In the genomic region with DNA sequence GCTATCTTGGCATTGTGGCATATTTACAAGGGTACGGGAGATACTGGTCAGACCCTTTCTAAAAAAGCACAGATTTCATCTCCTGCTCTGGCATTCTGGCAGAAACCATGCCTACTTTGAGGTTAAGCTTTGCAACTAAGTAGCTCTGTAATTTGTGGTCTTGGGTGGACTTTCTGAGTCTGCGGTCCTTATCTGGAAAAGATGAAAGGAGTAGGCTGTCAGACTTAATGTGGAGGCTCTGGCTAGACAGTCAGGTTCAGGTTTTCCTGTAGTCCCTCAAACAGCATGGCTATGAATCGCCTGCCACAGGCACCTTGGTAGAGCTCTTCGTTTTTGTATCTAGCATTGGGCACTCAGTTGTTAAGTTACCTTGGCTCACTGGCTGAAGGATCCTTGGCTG, we compare ENCODE assay signal across 31 mouse cellular contexts. TPM values are rescaled to one million over a fixed set of nuclear protein-coding genes. Genes with fewer than 3 reads are reported as not detected.
A peak's percentile ranks its signal among the peaks of the same experiment; 100 is the strongest.
DNase-seq lines count a peak whose midpoint lies in the region; ATAC-seq and TF ChIP-seq lines count a peak whose summit lies in the region.
"Had no signal": no experiment of that assay in that cellular context is flagged by ENCODE, and none has a peak within 500 bp of the region (broad histone marks: within the 10 kb centered on the region; RNA-seq: fewer than 3 reads in every experiment).

No protein-coding gene starts in this region.

- WGBS in heart, adult 2 months, result 61% methylated on average over 4 of the region's 4 CpGs
- WGBS in liver, embryonic 13.5 days (ENCODE audit: insufficient replicate concordance), result 47% methylated on average over 4 of the region's 4 CpGs
- 56% methylated on average over 4 of the region's 4 CpGs for WGBS in liver, embryonic 11.5 days
- 95% methylated on average over 4 of the region's 4 CpGs for WGBS in forebrain, embryonic 15.5 days

- TF ChIP-seq CTCF in heart, adult 2 months (IDR thresholded peaks at IDR 0.05), result no peak

- no peak for TF ChIP-seq EP300 in heart, adult 2 months (IDR thresholded peaks at IDR 0.05; ENCODE audit: insufficient read depth, low read depth, low read length)

- no peak for TF ChIP-seq POLR2A in heart, adult 2 months (IDR thresholded peaks at IDR 0.05; ENCODE audit: insufficient read depth, low read depth, low read length)

- DNase-seq in heart, adult 2 months, result no peak
- DNase-seq in heart, postnatal 14 days, result no peak
- no peak for DNase-seq in liver, embryonic 13.5 days
- DNase-seq in liver, embryonic 11.5 days (ENCODE audit: low spot score), result no peak
- peak; percentile 59 for DNase-seq in induced T-regulatory cell, adult 2 months (ENCODE audit: low read depth)
- DNase-seq: adrenal gland, postnatal 10 days; cerebellum, adult 11-12 months; cerebellum, adult 9-11 months; embryo, embryonic 11 days; gastrocnemius, postnatal 10 days; kidney, adult 18-20 months; kidney, postnatal 36 days; right cerebral cortex, postnatal 4 days; thymus, postnatal 4 days had no signal

- intact Hi-C loops in heart, adult 2 months (cut with DNase I), result no loop called here
- intact Hi-C loops in heart, postnatal 14 days (cut with DNase I), result no loop called here

- H3K9ac ChIP-seq in heart, adult 2 months (ENCODE audit: low read depth, low read length), result no peak overlapping the region
- H3K9ac ChIP-seq in liver, embryonic 13.5 days, result no peak overlapping the region
- H3K9ac ChIP-seq in liver, embryonic 11.5 days (ENCODE audit: low read depth, low read length), result no peak overlapping the region
- H3K9ac ChIP-seq in forebrain, embryonic 15.5 days (replicated peaks), result no peak overlapping the region
- H3K9ac ChIP-seq: embryonic facial prominence, embryonic 12.5 days; kidney, embryonic 15.5 days; limb, embryonic 12.5 days; liver, embryonic 14.5 days; lung, embryonic 15.5 days; midbrain, embryonic 15.5 days; neural tube, embryonic 12.5 days had no signal

- H3K36me3 ChIP-seq in heart, adult 2 months (ENCODE audit: control insufficient read depth, insufficient read depth, low read length), result peaks cover 10% of the 10 kb centered on the region
- peaks cover 14% of the 10 kb centered on the region for H3K36me3 ChIP-seq in liver, embryonic 13.5 days
- H3K36me3 ChIP-seq in liver, embryonic 11.5 days (ENCODE audit: control insufficient read depth, insufficient read depth, low read length), result peaks cover 7% of the 10 kb centered on the region
- 0 out of 2 replicates have a peak, but pooled peaks cover 3% of the 10 kb centered on the region for H3K36me3 ChIP-seq in forebrain, embryonic 15.5 days
- H3K36me3 ChIP-seq: heart, embryonic 15.5 days; lung, embryonic 15.5 days; midbrain, embryonic 15.5 days had no signal

- ATAC-seq in liver, embryonic 13.5 days (ENCODE audit: low read depth), result no peak
- no peak for ATAC-seq in liver, embryonic 11.5 days (replicated peaks; ENCODE audit: low FRiP score)
- no peak for ATAC-seq in forebrain, embryonic 15.5 days (replicated peaks)
- ATAC-seq in cerebellum, adult (ENCODE audit: insufficient number of reproducible peaks, low FRiP score, low TSS enrichment), result no peak
- ATAC-seq: forebrain, embryonic 14.5 days; midbrain, embryonic 15.5 days had no signal

- 0 out of 2 replicates have a peak overlapping the region, but pooled peaks have one; percentile 0 for H3K27ac ChIP-seq in heart, adult 2 months
- H3K27ac ChIP-seq in liver, embryonic 13.5 days, result no peak overlapping the region
- no peak overlapping the region for H3K27ac ChIP-seq in liver, embryonic 11.5 days (ENCODE audit: low read depth, low read length)
- no peak overlapping the region for H3K27ac ChIP-seq in forebrain, embryonic 15.5 days (replicated peaks)
- H3K27ac ChIP-seq: embryonic facial prominence, embryonic 12.5 days; heart, embryonic 15.5 days; hindbrain, embryonic 10.5 days; hindbrain, embryonic 15.5 days; kidney, embryonic 15.5 days; layer of hippocampus, adult 2 months; left cerebral cortex, adult 2 months; limb, embryonic 12.5 days; liver, embryonic 14.5 days; lung, embryonic 15.5 days; midbrain, embryonic 10.5 days; midbrain, embryonic 15.5 days; neural tube, embryonic 12.5 days had no signal

- peak overlapping the region; percentile 26; the same call in 1 of the 2 replicates for H3K4me3 ChIP-seq in heart, adult 2 months
- H3K4me3 ChIP-seq in liver, embryonic 13.5 days (replicated peaks), result no peak overlapping the region
- H3K4me3 ChIP-seq in liver, embryonic 11.5 days (ENCODE audit: low read depth, low read length), result no peak overlapping the region
- no peak overlapping the region for H3K4me3 ChIP-seq in forebrain, embryonic 15.5 days
- H3K4me3 ChIP-seq: embryonic facial prominence, embryonic 12.5 days; hindbrain, embryonic 10.5 days; left cerebral cortex, adult 2 months; limb, embryonic 12.5 days; midbrain, embryonic 15.5 days; neural tube, embryonic 12.5 days had no signal

- no peaks in the 10 kb centered on the region for H3K9me3 ChIP-seq in liver, embryonic 13.5 days (replicated peaks)
- no peaks in the 10 kb centered on the region for H3K9me3 ChIP-seq in liver, embryonic 11.5 days (ENCODE audit: control insufficient read depth, low read length)
- H3K9me3 ChIP-seq in forebrain, embryonic 15.5 days, result no peaks in the 10 kb centered on the region
- H3K9me3 ChIP-seq: embryonic facial prominence, embryonic 12.5 days; G1E; heart, embryonic 15.5 days; hindbrain, embryonic 15.5 days; kidney, embryonic 15.5 days; lung, embryonic 15.5 days; midbrain, embryonic 15.5 days; neural tube, embryonic 12.5 days had no signal

- peaks cover 19% of the 10 kb centered on the region for H3K4me1 ChIP-seq in heart, adult 2 months (ENCODE audit: control insufficient read depth, insufficient read depth, low read length)
- peaks cover 71% of the 10 kb centered on the region for H3K4me1 ChIP-seq in liver, embryonic 13.5 days (replicated peaks)
- H3K4me1 ChIP-seq in liver, embryonic 11.5 days (replicated peaks; ENCODE audit: control insufficient read depth, insufficient read depth, low read length), result peaks cover 39% of the 10 kb centered on the region
- H3K4me1 ChIP-seq in forebrain, embryonic 15.5 days, result peaks cover 19% of the 10 kb centered on the region

- peaks cover 10% of the 10 kb centered on the region for H3K79me2 ChIP-seq in heart, adult 2 months (replicated peaks; ENCODE audit: control insufficient read depth, insufficient read depth, low read length)

- H3K27me3 ChIP-seq in heart, adult 2 months (ENCODE audit: control insufficient read depth, insufficient read depth, low read length), result no peaks in the 10 kb centered on the region
- 0 out of 2 replicates have a peak, but pooled peaks cover 6% of the 10 kb centered on the region for H3K27me3 ChIP-seq in liver, embryonic 13.5 days
- no peaks in the 10 kb centered on the region for H3K27me3 ChIP-seq in liver, embryonic 11.5 days (replicated peaks; ENCODE audit: control insufficient read depth, insufficient read depth, low read length)
- H3K27me3 ChIP-seq in forebrain, embryonic 15.5 days, result no peaks in the 10 kb centered on the region
- H3K27me3 ChIP-seq: embryonic facial prominence, embryonic 12.5 days; heart, embryonic 15.5 days; hindbrain, embryonic 15.5 days; kidney, embryonic 15.5 days; limb, embryonic 12.5 days; lung, embryonic 15.5 days; midbrain, embryonic 15.5 days; neural tube, embryonic 12.5 days had no signal

- H3K4me2 ChIP-seq in liver, embryonic 13.5 days, result 0 out of 2 replicates have a peak overlapping the region, but pooled peaks have one; percentile 7
- H3K4me2 ChIP-seq in liver, embryonic 11.5 days, result no peak overlapping the region
- no peak overlapping the region for H3K4me2 ChIP-seq in forebrain, embryonic 15.5 days (replicated peaks)
- H3K4me2 ChIP-seq: embryonic facial prominence, embryonic 12.5 days; limb, embryonic 12.5 days had no signal

RNA-seq across cellular contexts. Expression of a gene that starts 2.9 kb away (rescaled TPM):
- total RNA-seq in heart, adult 2 months (2021), result 100 to 1,000 TPM; 108 to 133 TPM
- polyA plus RNA-seq in heart, adult 2 months (2012; rRNA removed), result 77.5 and 122 TPM in 2 replicates
- total RNA-seq in heart, postnatal 14 days (2021), result 10 to 100 TPM; 85.5 to 87.2 TPM
- polyA plus RNA-seq in liver, embryonic 13.5 days (2015; fragmentation: Nextera tagmentation; extraction: Ambion mirVana), result 3.4 and 3.5 TPM in 2 replicates
- 6.7 and 8.2 TPM in 2 replicates for polyA plus RNA-seq in liver, embryonic 11.5 days (2014; fragmentation: Nextera tagmentation; extraction: Ambion mirVana)
- 8.2 and 8.3 TPM in 2 replicates for polyA plus RNA-seq in forebrain, embryonic 15.5 days (2015; fragmentation: Nextera tagmentation; extraction: Ambion mirVana)

RNA-seq across cellular contexts. Expression of a gene that starts 22.8 kb away (rescaled TPM):
- total RNA-seq in heart, adult 2 months (2021), result 1 to 10 TPM; 3.2 to 3.9 TPM
- polyA plus RNA-seq in heart, adult 2 months (2012; rRNA removed), result 9.4 and 9.8 TPM in 2 replicates
- 1 to 10 TPM; 5.2 to 6.7 TPM for total RNA-seq in heart, postnatal 14 days (2021)
- polyA plus RNA-seq in liver, embryonic 13.5 days (2015; fragmentation: Nextera tagmentation; extraction: Ambion mirVana), result 0.68 and 1.1 TPM in 2 replicates
- 2.1 and 3.1 TPM in 2 replicates for polyA plus RNA-seq in liver, embryonic 11.5 days (2014; fragmentation: Nextera tagmentation; extraction: Ambion mirVana)
- polyA plus RNA-seq in forebrain, embryonic 15.5 days (2015; fragmentation: Nextera tagmentation; extraction: Ambion mirVana), result 4.2 and 4.5 TPM in 2 replicates
